Mouse (Mus musculus) liver, adult 2 months (tissue): ENCODE measurements around the gene Rcl1.

ENCODE experiments used
- CTCF ChIP-seq: fragments of 200-500 bp; IDR thresholded peaks from 2 replicates; pipeline ENCODE4 v1.5.1; 2011; ENCODE audit warnings: low read depth, low read length, control low read depth
- POLR2A ChIP-seq: fragments of 200-500 bp; IDR thresholded peaks from 2 replicates; pipeline ENCODE4 v1.6.1; 2011; ENCODE audit warnings: low read length, control low read depth; ENCODE audit not compliant: insufficient read depth; ENCODE audit errors: extremely low read depth

- TF ChIP-seq POLR2A: no peak
- TF ChIP-seq CTCF: no peak
Measured at GRCm38 (mm10) chr19:29167938-29168337, 66.8 kb downstream of the Rcl1 start.
